Comparison of ENCODE assay signal across 12 mouse cellular contexts in the genomic region with DNA sequence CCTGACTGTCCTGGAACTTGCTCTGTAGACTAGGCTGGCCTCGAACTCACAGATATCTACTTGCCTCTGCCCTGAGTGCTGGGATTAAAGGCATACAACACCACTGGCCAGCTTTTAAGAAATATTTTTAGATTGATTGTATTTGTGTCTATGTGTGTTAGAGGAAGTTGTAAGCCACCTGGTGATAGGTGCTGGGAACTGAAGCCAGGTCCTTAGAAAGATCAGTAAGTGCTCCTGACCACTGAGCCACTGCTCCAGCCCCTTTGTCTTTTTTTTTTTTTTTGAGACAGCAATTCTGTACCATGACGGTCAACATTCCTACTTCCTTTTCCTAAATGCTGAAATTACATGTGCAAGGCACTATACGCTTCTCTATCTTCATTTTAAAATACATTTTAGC. TPM values are rescaled to one million over a fixed set of nuclear protein-coding genes. Genes with fewer than 3 reads are reported as not detected.
DNase-seq lines count a peak whose midpoint lies in the region; ATAC-seq and TF ChIP-seq lines count a peak whose summit lies in the region.
"Had no signal": no experiment of that assay in that cellular context is flagged by ENCODE, and none has a peak within 500 bp of the region (broad histone marks: within the 10 kb centered on the region; RNA-seq: fewer than 3 reads in every experiment).

No protein-coding gene starts in this region.

- ATAC-seq in hindbrain, embryonic 16.5 days, result no peak
- no peak for ATAC-seq in forebrain, embryonic 15.5 days (replicated peaks)
- ATAC-seq in megakaryocyte progenitor cell, adult 5-6 weeks (replicated peaks; ENCODE audit: poor library complexity), result no peak
- ATAC-seq in granulocyte monocyte progenitor cell, adult 5-6 weeks (replicated peaks; ENCODE audit: poor library complexity, severe bottlenecking), result no peak

- peaks cover 12% of the 10 kb centered on the region for H3K4me1 ChIP-seq in hindbrain, embryonic 10.5 days (replicated peaks)
- peaks cover 11% of the 10 kb centered on the region for H3K4me1 ChIP-seq in hindbrain, embryonic 16.5 days (ENCODE audit: control insufficient read depth, insufficient read depth, low read depth, low read length)
- no peaks in the 10 kb centered on the region for H3K4me1 ChIP-seq in ES-Bruce4 (ENCODE audit: control insufficient read depth, insufficient read depth, low read length)
- H3K4me1 ChIP-seq in forebrain, embryonic 15.5 days, result peaks cover 20% of the 10 kb centered on the region

- peaks cover 13% of the 10 kb centered on the region for H3K79me2 ChIP-seq in macrophage (ENCODE audit: inconsistent target)

- H3K4me3 ChIP-seq in hindbrain, embryonic 10.5 days, result peak overlapping the region; percentile 99
- no peak overlapping the region for H3K4me3 ChIP-seq in hindbrain, embryonic 16.5 days (ENCODE audit: low read length)
- peak overlapping the region; percentile 30 for H3K4me3 ChIP-seq in ES-Bruce4 (ENCODE audit: low read depth, low read length)
- no peak overlapping the region for H3K4me3 ChIP-seq in forebrain, embryonic 15.5 days
- no peak overlapping the region for H3K4me3 ChIP-seq in macrophage (ENCODE audit: inconsistent target)

- TF ChIP-seq CTCF in ES-Bruce4 (IDR thresholded peaks at IDR 0.05; ENCODE audit: low read depth, low read length), result no peak

- H3K27ac ChIP-seq in hindbrain, embryonic 10.5 days, result peak overlapping the region; percentile 99
- no peak overlapping the region for H3K27ac ChIP-seq in hindbrain, embryonic 16.5 days (ENCODE audit: low read depth, low read length)
- H3K27ac ChIP-seq in ES-Bruce4 (ENCODE audit: insufficient read depth, low read length) (peak overlapping the region; percentile 76), macrophage (0 out of 2 replicates have a peak overlapping the region, but pooled peaks have one; percentile 81)
- H3K27ac ChIP-seq in forebrain, embryonic 15.5 days (replicated peaks), result peak overlapping the region; percentile 89; the same call in 1 of the 2 replicates

- no peak for TF ChIP-seq POLR2A in ES-Bruce4 (IDR thresholded peaks at IDR 0.05; ENCODE audit: insufficient read depth, low read length)

- H3K4me2 ChIP-seq in hindbrain, embryonic 16.5 days (ENCODE audit: low read length), result no peak overlapping the region; the same call in 1 of the 2 replicates
- H3K4me2 ChIP-seq in forebrain, embryonic 15.5 days (replicated peaks), result no peak overlapping the region

- 90% methylated on average over 3 of the region's 3 CpGs for WGBS in hindbrain, embryonic 10.5 days
- 91% methylated on average over 3 of the region's 3 CpGs for WGBS in hindbrain, embryonic 16.5 days
- 88% methylated on average over 3 of the region's 3 CpGs for WGBS in forebrain, embryonic 15.5 days
- 60% methylated on average over 3 of the region's 3 CpGs for WGBS in macrophage (ENCODE audit: missing documents)

- H3K27me3 ChIP-seq in hindbrain, embryonic 10.5 days (ENCODE audit: insufficient read depth, poor library complexity, severe bottlenecking), result peaks cover 35% of the 10 kb centered on the region
- H3K27me3 ChIP-seq in hindbrain, embryonic 16.5 days (replicated peaks; ENCODE audit: control insufficient read depth, insufficient read depth, low read length), result no peaks in the 10 kb centered on the region
- no peaks in the 10 kb centered on the region for H3K27me3 ChIP-seq in ES-Bruce4 (ENCODE audit: control insufficient read depth, insufficient read depth, low read length, poor library complexity, severe bottlenecking)
- peaks cover 16% of the 10 kb centered on the region for H3K27me3 ChIP-seq in forebrain, embryonic 15.5 days

- H3K9me3 ChIP-seq in hindbrain, embryonic 10.5 days, result no peaks in the 10 kb centered on the region
- H3K9me3 ChIP-seq in hindbrain, embryonic 16.5 days (ENCODE audit: control insufficient read depth, low read length), result no peaks in the 10 kb centered on the region
- no peaks in the 10 kb centered on the region for H3K9me3 ChIP-seq in ES-Bruce4 (replicated peaks; ENCODE audit: control insufficient read depth, insufficient read depth, low read length, poor library complexity, severe bottlenecking)
- H3K9me3 ChIP-seq in forebrain, embryonic 15.5 days, result no peaks in the 10 kb centered on the region

- no peak for DNase-seq in hindbrain, embryonic 10.5 days (ENCODE audit: low spot score)
- no peak for DNase-seq in retina, embryonic 14.5 days (ENCODE audit: low spot score)
- DNase-seq: gastrocnemius, postnatal 14 days; left cerebral cortex, postnatal 4 days had no signal

- no peak overlapping the region for H3K9ac ChIP-seq in hindbrain, embryonic 16.5 days (ENCODE audit: low read depth, low read length)
- H3K9ac ChIP-seq in ES-Bruce4 (ENCODE audit: low read depth, poor library complexity, severe bottlenecking), result peak overlapping the region; percentile 99
- H3K9ac ChIP-seq in forebrain, embryonic 15.5 days (replicated peaks), result no peak overlapping the region

- H3K36me3 ChIP-seq in hindbrain, embryonic 10.5 days, result peaks cover 25% of the 10 kb centered on the region
- H3K36me3 ChIP-seq in hindbrain, embryonic 16.5 days (ENCODE audit: control insufficient read depth, insufficient read depth, low read length), result peaks cover 6% of the 10 kb centered on the region
- H3K36me3 ChIP-seq in ES-Bruce4 (ENCODE audit: control insufficient read depth, insufficient read depth, low read length, poor library complexity, severe bottlenecking), result peaks cover 26% of the 10 kb centered on the region
- H3K36me3 ChIP-seq in forebrain, embryonic 15.5 days, result peaks cover 15% of the 10 kb centered on the region
- peaks cover 12% of the 10 kb centered on the region; the same call in 1 of the 2 replicates for H3K36me3 ChIP-seq in macrophage (ENCODE audit: inconsistent target)

- no peak for TF ChIP-seq EP300 in ES-Bruce4 (IDR thresholded peaks at IDR 0.05; ENCODE audit: insufficient read depth, low read depth, low read length)

RNA-seq across cellular contexts. Expression of a gene that starts 5.8 kb away (rescaled TPM):
- 0.09 and 0.20 TPM in 2 replicates for polyA plus RNA-seq in hindbrain, embryonic 10.5 days (2016; fragmentation: Nextera tagmentation; extraction: Ambion mirVana)
- 0.45 and 0.74 TPM in 2 replicates for polyA plus RNA-seq in hindbrain, embryonic 16.5 days (2015; fragmentation: Nextera tagmentation; extraction: Ambion mirVana)
- polyA plus RNA-seq in ES-Bruce4 (2011; ENCODE audit: insufficient read depth, insufficient read length, low read depth, missing spikeins) (2.6 and 3.0 TPM in 2 replicates), macrophage (2018) (0.57 to 1.2 TPM (median 0.69 TPM) in 3 replicates)
- 0.10 and 0.17 TPM in 2 replicates for polyA plus RNA-seq in forebrain, embryonic 15.5 days (2015; fragmentation: Nextera tagmentation; extraction: Ambion mirVana)
- total RNA-seq in macrophage (2018; cell fraction: chromatin; rRNA removed), result 10 to 100 TPM in 1 of 26 experiments, 1 to 10 TPM in 23, under 1 TPM in 2; 0.33 to 11.3 (median 3.9) TPM
- 10 to 100 TPM in 9 of 26 experiments, 1 to 10 TPM in 16, under 1 TPM in 1; 0.90 to 24.8 (median 7.7) TPM for total RNA-seq in macrophage (2018; cell fraction: cytosol; rRNA removed)
- total RNA-seq in macrophage (2018; cell fraction: nucleus; rRNA removed), result 10 to 100 TPM in 6 of 26 experiments, 1 to 10 TPM in 19, under 1 TPM in 1; 0.39 to 52.2 (median 6.9) TPM
- 19.3 and 27.4 TPM in 2 replicates for total RNA-seq in megakaryocyte progenitor cell, adult 5-6 weeks (2015)
- 22.7 and 24.4 TPM in 2 replicates for total RNA-seq in megakaryocyte progenitor cell, adult 5-6 weeks (2017)
- total RNA-seq in granulocyte monocyte progenitor cell, adult 5-6 weeks (2014; fragmentation: Nextera tagmentation), result 11.4 and 13.9 TPM in 2 replicates
- 67.7 and 68.3 TPM in 2 replicates for total RNA-seq in granulocyte monocyte progenitor cell, adult 5-6 weeks (2017)

RNA-seq across cellular contexts. Expression of a gene that starts 16.5 kb away (rescaled TPM):
- polyA plus RNA-seq in hindbrain, embryonic 10.5 days (2016; fragmentation: Nextera tagmentation; extraction: Ambion mirVana), result 0.42 TPM in 1 of 2 replicates, not detected in the other
- not detected in 2 replicates for polyA plus RNA-seq in hindbrain, embryonic 16.5 days (2015; fragmentation: Nextera tagmentation; extraction: Ambion mirVana)
- not detected in 2 replicates for polyA plus RNA-seq in ES-Bruce4 (2011; ENCODE audit: insufficient read depth, insufficient read length, low read depth, missing spikeins)
- polyA plus RNA-seq in forebrain, embryonic 15.5 days (2015; fragmentation: Nextera tagmentation; extraction: Ambion mirVana), result not detected in 2 replicates
- total RNA-seq in macrophage (2018; cell fraction: chromatin; rRNA removed), result not detected
- total RNA-seq in macrophage (2018; cell fraction: cytosol; rRNA removed), result under 1 TPM in 6 of 26 experiments, not detected in 20; 0.28 to 0.61 (median 0.46) TPM
- not detected for total RNA-seq in macrophage (2018; cell fraction: nucleus; rRNA removed)
- not detected in 3 replicates for polyA plus RNA-seq in macrophage (2018)
- total RNA-seq in megakaryocyte progenitor cell, adult 5-6 weeks (2015), result not detected in 2 replicates
- not detected in 2 replicates for total RNA-seq in megakaryocyte progenitor cell, adult 5-6 weeks (2017)
- total RNA-seq in granulocyte monocyte progenitor cell, adult 5-6 weeks (2014; fragmentation: Nextera tagmentation), result not detected in 2 replicates
- 0.34 and 1.4 TPM in 2 replicates for total RNA-seq in granulocyte monocyte progenitor cell, adult 5-6 weeks (2017)
- total RNA-seq: adrenal gland, postnatal 36 days; gastrocnemius, postnatal 14 days; left cerebral cortex, postnatal 4 days had no signal
- polyA plus RNA-seq: spleen, adult 2 months had no signal

RNA-seq across cellular contexts. Expression of a gene that starts 18.7 kb away (rescaled TPM):
- polyA plus RNA-seq in hindbrain, embryonic 10.5 days (2016; fragmentation: Nextera tagmentation; extraction: Ambion mirVana), result 0.90 and 1.7 TPM in 2 replicates
- 15.3 and 18.1 TPM in 2 replicates for polyA plus RNA-seq in hindbrain, embryonic 16.5 days (2015; fragmentation: Nextera tagmentation; extraction: Ambion mirVana)
- polyA plus RNA-seq in ES-Bruce4 (2011; ENCODE audit: insufficient read depth, insufficient read length, low read depth, missing spikeins), result 1.9 and 2.5 TPM in 2 replicates
- polyA plus RNA-seq in forebrain, embryonic 15.5 days (2015; fragmentation: Nextera tagmentation; extraction: Ambion mirVana), result 3.6 and 3.7 TPM in 2 replicates
- total RNA-seq in macrophage (2018; cell fraction: chromatin; rRNA removed), result 10 to 100 TPM in 3 of 26 experiments, 1 to 10 TPM in 23; 1.6 to 16.6 (median 5.0) TPM
- total RNA-seq in macrophage (2018; cell fraction: cytosol; rRNA removed), result 10 to 100 TPM in 14 of 26 experiments, 1 to 10 TPM in 12; 3.1 to 23.4 (median 10.5) TPM
- 10 to 100 TPM in 12 of 26 experiments, 1 to 10 TPM in 14; 1.2 to 69.0 (median 9.8) TPM for total RNA-seq in macrophage (2018; cell fraction: nucleus; rRNA removed)
- polyA plus RNA-seq in macrophage (2018), result 1.2 to 1.9 TPM (median 1.8 TPM) in 3 replicates
- total RNA-seq in megakaryocyte progenitor cell, adult 5-6 weeks (2015), result 8.4 and 14.5 TPM in 2 replicates
- total RNA-seq in megakaryocyte progenitor cell, adult 5-6 weeks (2017), result 20.8 and 29.4 TPM in 2 replicates
- total RNA-seq in granulocyte monocyte progenitor cell, adult 5-6 weeks (2014; fragmentation: Nextera tagmentation), result 5.5 and 6.2 TPM in 2 replicates
- total RNA-seq in granulocyte monocyte progenitor cell, adult 5-6 weeks (2017), result 45.2 and 49.0 TPM in 2 replicates

RNA-seq across cellular contexts. Expression of a gene that starts 19.2 kb away (rescaled TPM):
- 0.76 and 0.78 TPM in 2 replicates for polyA plus RNA-seq in hindbrain, embryonic 10.5 days (2016; fragmentation: Nextera tagmentation; extraction: Ambion mirVana)
- 1.4 and 1.6 TPM in 2 replicates for polyA plus RNA-seq in hindbrain, embryonic 16.5 days (2015; fragmentation: Nextera tagmentation; extraction: Ambion mirVana)
- polyA plus RNA-seq in ES-Bruce4 (2011; ENCODE audit: insufficient read depth, insufficient read length, low read depth, missing spikeins) (0.25 TPM in 1 of 2 replicates, not detected in the other), macrophage (2018) (0.47 to 1.7 TPM (median 0.96 TPM) in 3 replicates)
- 1.5 TPM in 2 replicates for polyA plus RNA-seq in forebrain, embryonic 15.5 days (2015; fragmentation: Nextera tagmentation; extraction: Ambion mirVana)
- under 1 TPM in 16 of 26 experiments, not detected in 10; 0.33 to 0.86 (median 0.56) TPM for total RNA-seq in macrophage (2018; cell fraction: chromatin; rRNA removed)
- 1 to 10 TPM in 24 of 26 experiments, under 1 TPM in 2; 0.57 to 2.0 (median 1.3) TPM for total RNA-seq in macrophage (2018; cell fraction: cytosol; rRNA removed)
- 1 to 10 TPM in 7 of 26 experiments, under 1 TPM in 18, not detected in 1; 0.23 to 1.8 (median 0.72) TPM for total RNA-seq in macrophage (2018; cell fraction: nucleus; rRNA removed)
- total RNA-seq in megakaryocyte progenitor cell, adult 5-6 weeks (2015), result not detected in 2 replicates
- not detected in 2 replicates for total RNA-seq in megakaryocyte progenitor cell, adult 5-6 weeks (2017)
- total RNA-seq in granulocyte monocyte progenitor cell, adult 5-6 weeks (2014; fragmentation: Nextera tagmentation), result not detected in 2 replicates
- 0.09 TPM in 1 of 2 replicates, not detected in the other for total RNA-seq in granulocyte monocyte progenitor cell, adult 5-6 weeks (2017)

RNA-seq across cellular contexts. Expression of a gene that starts 22.2 kb away (rescaled TPM):
- 16.2 and 20.7 TPM in 2 replicates for polyA plus RNA-seq in hindbrain, embryonic 10.5 days (2016; fragmentation: Nextera tagmentation; extraction: Ambion mirVana)
- polyA plus RNA-seq in hindbrain, embryonic 16.5 days (2015; fragmentation: Nextera tagmentation; extraction: Ambion mirVana), result 41.7 and 42.1 TPM in 2 replicates
- 13.6 and 15.1 TPM in 2 replicates for polyA plus RNA-seq in ES-Bruce4 (2011; ENCODE audit: insufficient read depth, insufficient read length, low read depth, missing spikeins)
- 27.9 and 31.0 TPM in 2 replicates for polyA plus RNA-seq in forebrain, embryonic 15.5 days (2015; fragmentation: Nextera tagmentation; extraction: Ambion mirVana)
- total RNA-seq in macrophage (2018; cell fraction: chromatin; rRNA removed), result 100 to 1,000 TPM in 2 of 26 experiments, 10 to 100 TPM in 24; 18.6 to 132 (median 75.7) TPM
- 100 to 1,000 TPM in 4 of 26 experiments, 10 to 100 TPM in 22; 67.2 to 110 (median 89.2) TPM for total RNA-seq in macrophage (2018; cell fraction: cytosol; rRNA removed)
- 100 to 1,000 TPM in 21 of 26 experiments, 10 to 100 TPM in 5; 35.8 to 170 (median 138) TPM for total RNA-seq in macrophage (2018; cell fraction: nucleus; rRNA removed)
- polyA plus RNA-seq in macrophage (2018), result 80.3 to 98.8 TPM (median 81.2 TPM) in 3 replicates
- total RNA-seq in megakaryocyte progenitor cell, adult 5-6 weeks (2015), result 21.6 and 24.5 TPM in 2 replicates
- 28.4 and 29.8 TPM in 2 replicates for total RNA-seq in megakaryocyte progenitor cell, adult 5-6 weeks (2017)
- total RNA-seq in granulocyte monocyte progenitor cell, adult 5-6 weeks (2014; fragmentation: Nextera tagmentation), result 30.3 and 35.3 TPM in 2 replicates
- 27.0 and 32.4 TPM in 2 replicates for total RNA-seq in granulocyte monocyte progenitor cell, adult 5-6 weeks (2017)

Comparison
In these comparisons a context has a peak if more than half of its experiments do, and no peak if none do; other contexts are left out.
1. H3K4me3 ChIP-seq: peak in hindbrain, embryonic 10.5 days (single experiment) and ES-Bruce4 (single experiment); none in hindbrain, embryonic 16.5 days (single experiment), forebrain, embryonic 15.5 days (single experiment) and macrophage (single experiment).